Mouse (Mus musculus): ENCODE data around the gene Suco. TPM values are rescaled to one million over a fixed set of nuclear protein-coding genes. Genes with fewer than 3 reads are reported as not detected.
A peak's percentile ranks its signal among the peaks of the same experiment; 100 is the strongest.

Suco gene
- polyA plus RNA-seq, 2 experiments: 6.9 to 11.1 TPM

DNA sequence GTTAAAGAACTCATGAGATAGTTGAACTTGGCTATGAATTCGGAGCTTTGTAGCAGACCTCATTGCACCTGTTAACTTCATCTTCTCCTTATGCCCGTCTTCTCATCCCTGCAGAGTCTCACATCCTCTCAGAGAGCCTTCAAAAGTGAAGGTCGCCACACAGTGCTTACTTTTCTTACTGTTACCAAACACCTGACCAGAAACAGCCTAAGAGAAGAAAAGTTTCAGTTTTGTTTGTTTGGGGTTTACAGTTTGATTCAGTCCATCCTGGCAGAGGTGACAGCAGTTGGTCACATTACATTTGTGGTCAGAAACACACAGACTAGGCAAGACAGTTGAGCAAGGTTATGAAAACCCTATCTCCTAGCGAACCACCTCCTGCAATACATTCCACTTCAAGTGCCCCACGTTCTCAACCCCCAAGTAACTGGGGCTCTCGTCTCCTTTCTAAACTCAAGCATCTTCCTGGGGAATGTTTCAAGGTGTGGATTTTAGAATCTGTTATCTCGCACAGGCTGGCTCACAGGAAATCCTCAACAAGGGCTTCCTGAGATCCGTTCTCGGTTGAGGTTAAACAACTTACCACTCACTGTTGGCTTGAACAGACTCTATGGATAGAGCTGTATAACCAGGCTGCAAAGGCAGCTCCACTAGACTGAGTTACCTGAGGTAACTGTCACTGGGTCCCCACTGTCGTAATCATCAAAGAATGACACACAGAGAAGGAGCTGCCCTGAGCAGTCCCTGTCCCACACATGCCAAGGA, 81.9 kb downstream of the Suco start:
- WGBS (ENCODE audit: insufficient replicate concordance): 34% methylated on average over 10 of the region's 10 CpGs
- DNase-seq (ENCODE audit: low read depth in 3 of 3, low spot score in 3 of 3) (no peak), ATAC-seq (ENCODE audit: insufficient read depth) (no peak)
- H3K36me3 ChIP-seq (replicated peaks; ENCODE audit: control insufficient read depth, insufficient read depth, low read depth): no peaks in the 10 kb centered on the region
- TF ChIP-seq CTCF (IDR thresholded peaks at IDR 0.05; ENCODE audit: low read depth) (no peak), EP300 (IDR thresholded peaks at IDR 0.05; ENCODE audit: low read depth) (no peak)
- no peak overlapping the region for H3K4me3 ChIP-seq (ENCODE audit: insufficient read depth in 1 of 2, low read depth in 2 of 2, low read length in 2 of 2)
- H3K27me3 ChIP-seq (ENCODE audit: control insufficient read depth, insufficient read depth, low read length): no peaks in the 10 kb centered on the region
- no peaks in the 10 kb centered on the region for H3K9me3 ChIP-seq (ENCODE audit: control insufficient read depth, low read length)
- no peak overlapping the region for H3K4me2 ChIP-seq (ENCODE audit: low read depth)
- peaks cover 44 to 47% of the 10 kb centered on the region in 2 experiments for H3K4me1 ChIP-seq (replicated peaks; ENCODE audit: control insufficient read depth in 2 of 2, insufficient read depth in 2 of 2, low read length in 1 of 2)
- peak overlapping the region; percentile 29 for H3K9ac ChIP-seq (replicated peaks)
- H3K27ac ChIP-seq: no peak overlapping the region

DNA sequence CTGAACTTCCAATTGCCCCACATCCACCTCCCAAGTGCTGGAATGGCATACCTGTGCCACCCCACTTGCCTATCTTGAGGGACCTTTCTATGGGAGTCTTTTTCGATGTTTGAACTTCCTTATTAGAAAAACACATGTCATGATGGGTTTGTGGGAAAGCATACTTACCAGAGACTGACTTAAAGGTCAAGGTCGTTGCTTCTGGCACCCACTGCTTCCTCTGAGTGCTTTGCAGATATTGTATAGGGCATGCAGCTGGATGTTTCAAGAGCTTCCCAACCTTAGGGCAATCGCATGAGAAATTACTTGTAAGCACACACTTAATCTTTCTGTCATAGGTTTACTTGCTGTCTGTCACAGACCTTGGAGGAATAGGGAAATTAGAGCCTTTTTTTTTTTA, 83.2 kb downstream of the Suco start:
- Histone ChIP-seq H3K36me3 (replicated peaks; ENCODE audit: control insufficient read depth, insufficient read depth, low read depth) (no peaks in the 10 kb centered on the region), H3K4me1 (replicated peaks; ENCODE audit: control insufficient read depth in 2 of 2, insufficient read depth in 2 of 2, low read length in 1 of 2) (peaks cover 41 to 45% of the 10 kb centered on the region in 2 experiments), H3K27me3 (ENCODE audit: control insufficient read depth, insufficient read depth, low read length) (no peaks in the 10 kb centered on the region), H3K4me3 (ENCODE audit: insufficient read depth in 1 of 2, low read depth in 2 of 2, low read length in 2 of 2) (no peak overlapping the region), H3K27ac (peak overlapping the region; percentile 76), H3K9ac (replicated peaks) (no peak overlapping the region), H3K4me2 (ENCODE audit: low read depth) (no peak overlapping the region), H3K9me3 (ENCODE audit: control insufficient read depth, low read length) (no peaks in the 10 kb centered on the region)
- TF ChIP-seq EP300 (IDR thresholded peaks at IDR 0.05; ENCODE audit: low read depth): no peak
- TF ChIP-seq CTCF (IDR thresholded peaks at IDR 0.05; ENCODE audit: low read depth): no peak
- DNase-seq (ENCODE audit: low read depth in 3 of 3, low spot score in 3 of 3) (no peak), ATAC-seq (ENCODE audit: insufficient read depth) (no peak)
- 34% methylated on average over 3 of the region's 3 CpGs for WGBS (ENCODE audit: insufficient replicate concordance)

DNA sequence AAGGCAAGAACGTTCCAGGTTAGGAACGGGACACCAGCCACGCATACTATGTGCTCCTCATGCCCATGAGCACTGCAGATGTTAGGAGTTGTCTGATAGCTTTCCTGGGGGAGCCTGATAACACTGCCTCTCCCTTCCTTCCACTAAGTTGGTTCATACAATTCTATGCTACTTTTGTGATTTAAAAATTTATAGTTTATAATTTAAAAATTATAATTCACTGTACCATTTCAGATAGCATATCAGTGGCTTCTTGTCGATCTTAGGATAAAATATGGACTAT, 83.9 kb downstream of the Suco start:
- Histone ChIP-seq H3K27ac (peak overlapping the region; percentile 95), H3K9ac (replicated peaks) (peak overlapping the region; percentile 52), H3K36me3 (replicated peaks; ENCODE audit: control insufficient read depth, insufficient read depth, low read depth) (no peaks in the 10 kb centered on the region), H3K4me1 (replicated peaks; ENCODE audit: control insufficient read depth in 2 of 2, insufficient read depth in 2 of 2, low read length in 1 of 2) (peaks cover 41 to 45% of the 10 kb centered on the region in 2 experiments), H3K27me3 (ENCODE audit: control insufficient read depth, insufficient read depth, low read length) (no peaks in the 10 kb centered on the region), H3K9me3 (ENCODE audit: control insufficient read depth, low read length) (no peaks in the 10 kb centered on the region), H3K4me3 (ENCODE audit: insufficient read depth in 1 of 2, low read depth in 2 of 2, low read length in 2 of 2) (peak overlapping the region; percentile 2 to 22; a peak in 1 of 4 replicates), H3K4me2 (ENCODE audit: low read depth) (peak overlapping the region; percentile 83)
- TF ChIP-seq CTCF (IDR thresholded peaks at IDR 0.05; ENCODE audit: low read depth): no peak
- peak; percentile 90 for TF ChIP-seq EP300 (IDR thresholded peaks at IDR 0.05; ENCODE audit: low read depth)
- DNase-seq (ENCODE audit: low read depth in 3 of 3, low spot score in 3 of 3) (peak; percentile 60 to 69 (median 66)), ATAC-seq (ENCODE audit: insufficient read depth) (peak; percentile 86)
- WGBS (ENCODE audit: insufficient replicate concordance): 16% methylated on average over 4 of the region's 4 CpGs

DNA sequence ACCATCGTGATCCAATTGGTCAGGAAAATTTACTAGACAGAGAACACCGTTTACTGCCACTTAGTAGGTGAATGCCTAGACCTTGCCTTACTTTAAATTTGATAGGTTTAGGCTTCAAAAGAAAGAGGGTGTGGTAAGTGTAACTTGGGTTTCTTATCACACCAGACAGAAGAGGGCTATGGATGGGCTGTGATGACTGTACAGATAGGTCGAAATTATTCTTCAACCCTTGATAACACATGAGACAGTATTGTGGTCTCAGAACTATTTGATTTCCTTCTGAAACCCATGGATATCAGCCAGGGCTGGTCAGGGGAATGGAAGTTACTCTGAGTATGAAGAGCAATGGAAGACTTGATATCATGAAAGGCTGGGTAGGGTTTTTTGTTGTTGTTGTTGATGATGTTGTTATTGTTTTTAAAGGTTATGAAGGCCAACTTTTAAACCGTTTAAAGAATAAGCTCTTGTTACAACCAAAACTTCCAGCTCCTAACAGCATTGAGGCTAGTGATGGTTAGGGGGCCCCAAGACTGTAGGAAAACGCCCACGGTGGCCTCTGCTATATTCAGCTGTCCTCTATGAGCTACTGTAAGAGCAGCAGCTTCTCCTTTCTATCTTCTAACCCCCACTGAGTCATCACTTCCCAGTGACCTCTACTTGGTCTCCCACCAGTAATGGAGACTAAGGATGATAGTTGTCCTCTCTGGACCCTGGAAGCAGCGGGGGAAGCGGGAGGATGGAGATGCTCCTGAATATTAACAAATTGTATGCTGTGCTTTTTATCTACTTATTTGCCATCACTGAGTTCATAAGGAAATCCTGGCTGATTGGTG, 84.4 kb downstream of the Suco start:
- Histone ChIP-seq H3K4me1 (replicated peaks; ENCODE audit: control insufficient read depth in 2 of 2, insufficient read depth in 2 of 2, low read length in 1 of 2) (peaks cover 41 to 45% of the 10 kb centered on the region in 2 experiments), H3K27me3 (ENCODE audit: control insufficient read depth, insufficient read depth, low read length) (no peaks in the 10 kb centered on the region), H3K4me2 (ENCODE audit: low read depth) (peak overlapping the region; percentile 83), H3K9ac (replicated peaks) (peak overlapping the region; percentile 52), H3K36me3 (replicated peaks; ENCODE audit: control insufficient read depth, insufficient read depth, low read depth) (no peaks in the 10 kb centered on the region), H3K4me3 (ENCODE audit: insufficient read depth in 1 of 2, low read depth in 2 of 2, low read length in 2 of 2) (peak overlapping the region; percentile 2 to 22; a peak in 1 of 4 replicates), H3K27ac (peak overlapping the region; percentile 95), H3K9me3 (ENCODE audit: control insufficient read depth, low read length) (no peaks in the 10 kb centered on the region)
- DNase-seq (ENCODE audit: low read depth in 3 of 3, low spot score in 3 of 3): peak; percentile 64 to 75 (median 64)
- ATAC-seq (ENCODE audit: insufficient read depth): peak; percentile 88
- 34% methylated on average over 8 of the region's 8 CpGs for WGBS (ENCODE audit: insufficient replicate concordance)
- TF ChIP-seq CTCF (IDR thresholded peaks at IDR 0.05; ENCODE audit: low read depth) (no peak), EP300 (IDR thresholded peaks at IDR 0.05; ENCODE audit: low read depth) (peak; percentile 86)

DNA sequence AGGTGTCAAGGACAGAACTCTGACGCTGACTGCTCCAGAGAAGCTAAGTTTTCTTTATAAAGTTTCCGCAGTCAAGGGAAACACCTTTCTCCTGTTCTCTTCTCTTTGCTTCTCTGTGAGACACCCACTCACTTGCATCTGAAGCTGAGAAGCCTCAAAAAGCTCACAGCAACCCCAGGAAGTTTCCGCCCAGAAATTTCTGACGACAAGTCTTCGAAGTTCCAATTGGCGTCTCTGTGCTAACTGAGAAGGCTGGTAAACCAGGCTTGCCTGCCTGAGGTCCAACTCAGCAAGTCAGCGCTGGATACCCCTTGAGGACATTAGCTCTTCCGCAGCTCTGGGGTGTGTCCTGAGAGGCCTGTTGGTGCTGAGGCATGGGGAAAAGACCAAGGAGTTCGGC, 88.1 kb downstream of the Suco start, which contains the start of gene Fasl:
Fasl (minus strand) TSS at position 157 of the 400 bp plus-strand sequence.
- no peaks in the 10 kb centered on the region for H3K9me3 ChIP-seq (ENCODE audit: control insufficient read depth, low read length)
- no peak within 1 kb of the TSS for H3K27ac ChIP-seq
- no peaks in the 10 kb centered on the region for H3K36me3 ChIP-seq (replicated peaks; ENCODE audit: control insufficient read depth, insufficient read depth, low read depth)
- ATAC-seq (ENCODE audit: insufficient read depth) (no peak), DNase-seq (ENCODE audit: low read depth in 3 of 3, low spot score in 3 of 3) (no peak)
- H3K4me3 ChIP-seq (ENCODE audit: insufficient read depth in 1 of 2, low read depth in 2 of 2, low read length in 2 of 2): no peak within 1 kb of the TSS
- WGBS (ENCODE audit: insufficient replicate concordance): 74% methylated on average over 9 of the region's 9 CpGs
- TF ChIP-seq EP300 (IDR thresholded peaks at IDR 0.05; ENCODE audit: low read depth) (no peak), CTCF (IDR thresholded peaks at IDR 0.05; ENCODE audit: low read depth) (no peak)
- no peak within 1 kb of the TSS for H3K9ac ChIP-seq (replicated peaks)
- H3K4me2 ChIP-seq (ENCODE audit: low read depth): no peak within 1 kb of the TSS
- peaks cover 27 to 30% of the 10 kb centered on the region in 2 experiments for H3K4me1 ChIP-seq (replicated peaks; ENCODE audit: control insufficient read depth in 2 of 2, insufficient read depth in 2 of 2, low read length in 1 of 2)
- H3K27me3 ChIP-seq (ENCODE audit: control insufficient read depth, insufficient read depth, low read length): no peaks in the 10 kb centered on the region
